In genomic region chr8:83332864-83333263, GRCm38 (mm10) we compare ENCODE assay signal across 8 mouse cellular contexts. TPM values are rescaled to one million over a fixed set of nuclear protein-coding genes. Genes with fewer than 3 reads are reported as not detected.
DNase-seq lines count a peak whose midpoint lies in the region; ATAC-seq and TF ChIP-seq lines count a peak whose summit lies in the region.

No protein-coding gene starts in this region.

- TF ChIP-seq POLR2A in lung, adult 2 months (IDR thresholded peaks at IDR 0.05; ENCODE audit: borderline replicate concordance, extremely low read depth, low read depth, low read length), result no peak
- no peak for TF ChIP-seq POLR2A in thymus, adult 2 months (IDR thresholded peaks at IDR 0.05; ENCODE audit: control insufficient read depth, extremely low read depth, insufficient read depth, low read length, poor library complexity)

- TF ChIP-seq CTCF in lung, adult 2 months (IDR thresholded peaks at IDR 0.05; ENCODE audit: insufficient read depth, low read length), result no peak
- TF ChIP-seq CTCF in thymus, adult 2 months (IDR thresholded peaks at IDR 0.05; ENCODE audit: borderline replicate concordance, control insufficient read depth, extremely low read depth, insufficient read depth, low read length, poor library complexity), result no peak

- DNase-seq in lung, adult 2 months, result no peak
- DNase-seq in lung, postnatal 10 days, result no peak
- DNase-seq in embryonic facial prominence, embryonic 14.5 days (ENCODE audit: low spot score), result no peak
- DNase-seq in limb, embryonic 10.5 days (ENCODE audit: low spot score), result peak; percentile 21
- DNase-seq in retina, postnatal 1 day, result peak; percentile 46
- DNase-seq in right cerebral cortex, adult 18-20 months, result no peak
- DNase-seq in thymus, postnatal 4 days, result no peak
- no peak for DNase-seq in thymus, adult 2 months

- peak overlapping the region; percentile 62 for H3K4me2 ChIP-seq in embryonic facial prominence, embryonic 14.5 days (ENCODE audit: low read depth, low read length)

- H3K27ac ChIP-seq in embryonic facial prominence, embryonic 14.5 days (replicated peaks; ENCODE audit: low read depth, low read length), result no peak overlapping the region
- H3K27ac ChIP-seq in limb, embryonic 10.5 days, result no peak overlapping the region; the same call in 1 of the 2 replicates
- no peak overlapping the region for H3K27ac ChIP-seq in thymus, adult 2 months (ENCODE audit: control insufficient read depth, insufficient read depth, low read length)

- peak overlapping the region; percentile 59 for H3K4me3 ChIP-seq in lung, adult 2 months (replicated peaks; ENCODE audit: extremely low read depth, low read depth, low read length)
- H3K4me3 ChIP-seq in embryonic facial prominence, embryonic 14.5 days (ENCODE audit: low read depth, low read length), result peak overlapping the region; percentile 91
- H3K4me3 ChIP-seq in limb, embryonic 10.5 days, result peak overlapping the region; percentile 96
- H3K4me3 ChIP-seq in thymus, adult 2 months (ENCODE audit: control insufficient read depth, insufficient read depth, low read length), result no peak overlapping the region

- H3K9me3 ChIP-seq in embryonic facial prominence, embryonic 14.5 days (ENCODE audit: control insufficient read depth, low read length), result no peaks in the 10 kb centered on the region
- no peaks in the 10 kb centered on the region for H3K9me3 ChIP-seq in limb, embryonic 10.5 days (replicated peaks)

- no peak overlapping the region; the same call in 1 of the 2 replicates for H3K9ac ChIP-seq in embryonic facial prominence, embryonic 14.5 days (ENCODE audit: low read depth, low read length)

- no peaks in the 10 kb centered on the region for H3K4me1 ChIP-seq in lung, adult 2 months (ENCODE audit: control insufficient read depth, insufficient read depth, low read length)
- H3K4me1 ChIP-seq in embryonic facial prominence, embryonic 14.5 days (ENCODE audit: control insufficient read depth, insufficient read depth, low read length), result peaks cover 4% of the 10 kb centered on the region; the same call in 1 of the 2 replicates
- peaks cover 11% of the 10 kb centered on the region for H3K4me1 ChIP-seq in limb, embryonic 10.5 days
- H3K4me1 ChIP-seq in thymus, adult 2 months (replicated peaks; ENCODE audit: control insufficient read depth, insufficient read depth, low read length), result peaks cover 5% of the 10 kb centered on the region

- no peaks in the 10 kb centered on the region for H3K27me3 ChIP-seq in embryonic facial prominence, embryonic 14.5 days (replicated peaks; ENCODE audit: control insufficient read depth, insufficient read depth, low read length)
- H3K27me3 ChIP-seq in limb, embryonic 10.5 days (ENCODE audit: low read depth, poor library complexity, severe bottlenecking), result peaks cover 14% of the 10 kb centered on the region; the same call in 1 of the 2 replicates
- H3K27me3 ChIP-seq in thymus, adult 2 months (ENCODE audit: control insufficient read depth, insufficient read depth, low read length), result no peaks in the 10 kb centered on the region

- 21% methylated on average over 7 of the region's 7 CpGs for WGBS in lung, adult 2 months
- 6% methylated on average over 7 of the region's 7 CpGs for WGBS in embryonic facial prominence, embryonic 14.5 days
- 8% methylated on average over 7 of the region's 7 CpGs for WGBS in limb, embryonic 10.5 days
- WGBS in thymus, adult 2 months, result 34% methylated on average over 7 of the region's 7 CpGs

- no peak for ATAC-seq in embryonic facial prominence, embryonic 14.5 days (ENCODE audit: low read depth)

- peaks cover 9% of the 10 kb centered on the region; the same call in 1 of the 2 replicates for H3K36me3 ChIP-seq in embryonic facial prominence, embryonic 14.5 days (ENCODE audit: control insufficient read depth, insufficient read depth, low read length)
- H3K36me3 ChIP-seq in limb, embryonic 10.5 days, result peaks cover 17% of the 10 kb centered on the region
- H3K36me3 ChIP-seq in thymus, adult 2 months (ENCODE audit: control insufficient read depth, insufficient read depth, low read length), result no peaks in the 10 kb centered on the region

RNA-seq across cellular contexts. Expression of gene Elmod2, which starts 0.6 kb away (rescaled TPM):
- 1.9 and 3.7 TPM in 2 replicates for polyA plus RNA-seq in lung, adult 2 months (2012; rRNA removed)
- polyA plus RNA-seq in embryonic facial prominence, embryonic 14.5 days (2014; fragmentation: Nextera tagmentation; extraction: Ambion mirVana), result 16.7 and 19.5 TPM in 2 replicates
- 18.1 and 23.4 TPM in 2 replicates for polyA plus RNA-seq in limb, embryonic 10.5 days (2016; fragmentation: Nextera tagmentation; extraction: Ambion mirVana)
- polyA plus RNA-seq in thymus, adult 2 months (2012; rRNA removed), result 3.9 and 4.4 TPM in 2 replicates

RNA-seq across cellular contexts. Expression of gene Mgat4d, which starts 15.4 kb away (rescaled TPM):
- not detected in 2 replicates for polyA plus RNA-seq in lung, adult 2 months (2012; rRNA removed)
- polyA plus RNA-seq in embryonic facial prominence, embryonic 14.5 days (2014; fragmentation: Nextera tagmentation; extraction: Ambion mirVana), result not detected in 2 replicates
- not detected in 2 replicates for polyA plus RNA-seq in limb, embryonic 10.5 days (2016; fragmentation: Nextera tagmentation; extraction: Ambion mirVana)
- polyA plus RNA-seq in thymus, adult 2 months (2012; rRNA removed), result not detected in 2 replicates

RNA-seq across cellular contexts. Expression of gene Ucp1, which starts 42.7 kb away (rescaled TPM):
- polyA plus RNA-seq in lung, adult 2 months (2012; rRNA removed), result 2.1 and 179 TPM in 2 replicates
- 0.14 TPM in 1 of 2 replicates, not detected in the other for polyA plus RNA-seq in embryonic facial prominence, embryonic 14.5 days (2014; fragmentation: Nextera tagmentation; extraction: Ambion mirVana)
- polyA plus RNA-seq in limb, embryonic 10.5 days (2016; fragmentation: Nextera tagmentation; extraction: Ambion mirVana), result not detected in 2 replicates
- polyA plus RNA-seq in thymus, adult 2 months (2012; rRNA removed), result 157 and 415 TPM in 2 replicates

RNA-seq across cellular contexts. Expression of gene Clgn, which starts 56.8 kb away (rescaled TPM):
- not detected in 2 replicates for polyA plus RNA-seq in lung, adult 2 months (2012; rRNA removed)
- polyA plus RNA-seq in embryonic facial prominence, embryonic 14.5 days (2014; fragmentation: Nextera tagmentation; extraction: Ambion mirVana), result 4.1 TPM in 2 replicates
- 1.5 and 2.0 TPM in 2 replicates for polyA plus RNA-seq in limb, embryonic 10.5 days (2016; fragmentation: Nextera tagmentation; extraction: Ambion mirVana)
- 0.03 TPM in 1 of 2 replicates, not detected in the other for polyA plus RNA-seq in thymus, adult 2 months (2012; rRNA removed)

Comparison
In these comparisons a context has a peak if more than half of its experiments do, and no peak if none do; other contexts are left out.
1. DNase-seq: peak in limb, embryonic 10.5 days (single experiment) and retina, postnatal 1 day (single experiment); none in lung, adult 2 months (single experiment), lung, postnatal 10 days (single experiment), embryonic facial prominence, embryonic 14.5 days (single experiment), right cerebral cortex, adult 18-20 months (single experiment), thymus, postnatal 4 days (single experiment) and thymus, adult 2 months (single experiment).